Mouse (Mus musculus): ENCODE results near the gene Lilrb4a.
"Not testable (repeated sequence)": the region's sequence is repeated elsewhere in the genome, so short reads cannot be mapped to it uniquely, and the experiment has no call there.

The Lilrb4a gene

GRCm38 (mm10) chr10:51490691-51491090, at the start of gene Lilrb4a:
Lilrb4a (plus strand) TSS chr10:51490956.
- not testable (repeated sequence) for DNase-seq (ENCODE audit: low read depth)

- no peak for DNase-seq (ENCODE audit: low read depth)
These were observed 39.1 kb upstream of the Lilrb4a start for GRCm38 (mm10) chr10:51451610-51452009.

GRCm38 (mm10) chr10:51453616-51454298, 37.0 kb upstream of the Lilrb4a start:
- no peak for DNase-seq (ENCODE audit: low read depth)

GRCm38 (mm10) chr10:51454365-51454764, 36.4 kb upstream of the Lilrb4a start:
- DNase-seq (ENCODE audit: low read depth): no peak

- no peak for DNase-seq (ENCODE audit: low read depth)
These were observed 35.0 kb upstream of the Lilrb4a start for GRCm38 (mm10) chr10:51455762-51456161.

GRCm38 (mm10) chr10:51456369-51456768, 34.4 kb upstream of the Lilrb4a start:
- DNase-seq (ENCODE audit: low read depth): no peak

GRCm38 (mm10) chr10:51463800-51464199, 27.0 kb upstream of the Lilrb4a start:
- not testable (repeated sequence) for DNase-seq (ENCODE audit: low read depth)

- DNase-seq (ENCODE audit: low read depth): not testable (repeated sequence)
These were observed 10.4 kb upstream of the Lilrb4a start, which contains the start of the genes Gm49339 and Lilr4b for GRCm38 (mm10) chr10:51480397-51480796. Gm49339 (plus strand) TSS chr10:51480612. Lilr4b (plus strand) TSS chr10:51480632.

- no peak for DNase-seq (ENCODE audit: low read depth)
These were observed 29.3 kb downstream of the Lilrb4a start for GRCm38 (mm10) chr10:51520021-51520420.

- DNase-seq (ENCODE audit: low read depth): no peak
These were observed 30.7 kb downstream of the Lilrb4a start for GRCm38 (mm10) chr10:51521453-51521852.

- no peak for DNase-seq (ENCODE audit: low read depth)
These were observed 35.3 kb downstream of the Lilrb4a start for GRCm38 (mm10) chr10:51526090-51526489.

- no peak for DNase-seq (ENCODE audit: low read depth)
These were observed 35.9 kb downstream of the Lilrb4a start for GRCm38 (mm10) chr10:51526633-51527032.

- no peak for DNase-seq (ENCODE audit: low read depth)
These were observed 38.2 kb downstream of the Lilrb4a start for GRCm38 (mm10) chr10:51528840-51529434.

- DNase-seq (ENCODE audit: low read depth): no peak
These were observed 38.7 kb downstream of the Lilrb4a start for GRCm38 (mm10) chr10:51529497-51529896.

GRCm38 (mm10) chr10:51530813-51531212, 40.1 kb downstream of the Lilrb4a start:
- DNase-seq (ENCODE audit: low read depth): no peak
